Mouse (Mus musculus) inflammation-experienced regulatory T-cells, adult 6 months (primary cell): Measurements from ENCODE around the gene Gpr176. TPM values are rescaled to one million over a fixed set of nuclear protein-coding genes. Genes with fewer than 3 reads are reported as not detected.
A peak's percentile ranks its signal among the peaks of the same experiment; 100 is the strongest.
"Not testable (repeated sequence)": the region's sequence is repeated elsewhere in the genome, so short reads cannot be mapped to it uniquely, and the experiment has no call there.

Experiments used
- ATAC-seq: one replicate; pipeline ENCODE4 v1.8.0; 2017
- polyA plus RNA-seq, 3 experiments: library from polyadenylated mRNA; unstranded; fragments of 100-300 nt; shearing (Covaris generic); gene quantifications; one replicate each; pipeline ENCODE4 v1.2.1; 2017

The Gpr176 gene
- polyA plus RNA-seq, 3 experiments from 2014 or later: 0.11 TPM; not detected in 2

DNA sequence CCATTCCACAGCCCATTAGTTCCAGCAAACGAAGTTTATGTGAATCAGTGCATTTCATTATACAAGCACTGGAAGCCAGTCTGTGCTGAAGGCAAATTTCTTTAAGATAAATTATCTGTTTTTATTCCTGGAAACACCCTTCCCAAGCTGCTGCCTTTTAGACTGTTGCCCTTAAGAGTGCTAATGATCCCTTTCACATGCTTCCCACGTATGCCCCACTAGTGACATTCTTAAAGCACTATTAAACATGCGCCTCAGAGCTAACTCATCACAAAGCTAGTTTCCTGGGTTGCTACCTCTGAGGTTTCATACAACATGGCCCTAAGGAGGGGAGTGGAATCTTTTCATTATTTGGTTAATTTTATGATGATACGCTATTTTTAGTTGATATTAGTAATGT is 74.6 kb downstream of the Gpr176 start:
- no peak for ATAC-seq

DNA sequence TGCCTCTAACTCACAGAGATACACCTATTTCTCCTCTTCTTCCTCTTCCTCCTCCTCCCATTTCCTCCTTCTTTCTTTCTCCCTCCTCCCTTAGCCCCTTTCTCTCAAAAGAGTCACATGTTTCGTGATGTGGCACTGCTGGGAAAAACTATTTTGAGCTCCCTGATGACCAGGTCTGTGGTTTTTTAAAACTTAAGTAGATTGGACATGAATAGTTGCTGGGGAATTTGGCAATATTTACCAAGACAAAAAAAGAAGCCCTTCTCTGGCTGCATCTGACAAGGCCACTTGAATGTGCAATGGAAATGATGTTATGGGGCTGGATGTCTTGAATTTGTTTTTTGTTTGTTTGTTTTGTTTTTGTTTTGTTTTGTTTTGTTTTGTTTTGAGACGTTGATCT is 75.3 kb downstream of the Gpr176 start:
- ATAC-seq: no peak

DNA sequence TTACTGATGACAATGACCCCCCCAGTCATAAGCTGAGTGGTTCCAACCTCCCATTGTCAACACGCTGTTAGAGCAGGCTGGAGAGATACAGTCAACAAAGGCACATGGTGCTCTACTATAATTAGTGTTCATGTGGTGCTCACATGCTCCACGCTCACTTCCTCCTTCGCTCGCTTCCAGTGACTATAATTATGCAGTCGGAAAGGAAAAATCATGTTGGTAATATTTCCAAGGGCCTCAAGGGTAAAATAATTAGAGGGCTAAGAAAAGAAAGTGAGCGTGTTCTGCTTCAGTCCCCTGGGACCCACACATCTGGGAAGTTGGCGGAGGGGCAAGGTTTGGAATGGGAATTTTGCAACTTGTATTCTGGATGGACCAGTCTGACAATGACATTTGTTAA is 77.7 kb downstream of the Gpr176 start:
- ATAC-seq: no peak

DNA sequence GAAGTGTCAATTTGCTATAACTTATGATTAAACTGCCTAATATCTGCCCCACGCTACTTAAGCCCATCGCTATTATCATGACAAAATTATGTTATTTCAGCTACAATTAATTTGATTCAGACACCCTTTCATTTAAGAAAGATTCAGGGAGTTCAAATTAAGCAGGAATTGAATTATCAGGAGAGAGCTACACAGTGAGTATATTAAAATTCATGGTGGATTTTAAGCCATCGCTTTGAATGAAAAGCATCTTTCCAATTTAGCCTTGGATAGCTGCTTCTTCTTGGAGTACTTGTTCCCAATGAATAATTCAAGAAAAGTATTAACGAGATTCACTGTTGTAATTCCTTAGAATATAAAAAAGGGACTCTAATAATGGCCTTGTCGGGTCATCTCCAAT is 79.6 kb downstream of the Gpr176 start:
- ATAC-seq: no peak

DNA sequence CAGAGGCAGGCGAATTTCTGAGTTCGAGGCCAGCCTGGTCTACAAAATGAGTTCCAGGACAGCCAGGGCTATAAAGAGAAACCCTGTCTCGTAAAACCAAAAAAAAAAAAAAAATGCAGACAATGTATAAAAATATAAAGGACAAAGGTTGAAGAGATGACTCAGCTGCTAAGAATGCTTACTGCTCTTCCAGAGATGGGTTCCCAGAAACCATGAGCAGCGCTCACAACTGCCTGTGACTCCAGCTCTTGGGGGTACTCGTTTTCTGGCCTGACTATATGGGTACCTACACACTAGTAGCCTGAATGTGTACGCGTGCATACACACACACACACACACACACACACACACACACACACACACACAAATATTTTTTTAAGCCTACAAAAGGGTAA is 84.2 kb downstream of the Gpr176 start:
- not testable (repeated sequence) for ATAC-seq

DNA sequence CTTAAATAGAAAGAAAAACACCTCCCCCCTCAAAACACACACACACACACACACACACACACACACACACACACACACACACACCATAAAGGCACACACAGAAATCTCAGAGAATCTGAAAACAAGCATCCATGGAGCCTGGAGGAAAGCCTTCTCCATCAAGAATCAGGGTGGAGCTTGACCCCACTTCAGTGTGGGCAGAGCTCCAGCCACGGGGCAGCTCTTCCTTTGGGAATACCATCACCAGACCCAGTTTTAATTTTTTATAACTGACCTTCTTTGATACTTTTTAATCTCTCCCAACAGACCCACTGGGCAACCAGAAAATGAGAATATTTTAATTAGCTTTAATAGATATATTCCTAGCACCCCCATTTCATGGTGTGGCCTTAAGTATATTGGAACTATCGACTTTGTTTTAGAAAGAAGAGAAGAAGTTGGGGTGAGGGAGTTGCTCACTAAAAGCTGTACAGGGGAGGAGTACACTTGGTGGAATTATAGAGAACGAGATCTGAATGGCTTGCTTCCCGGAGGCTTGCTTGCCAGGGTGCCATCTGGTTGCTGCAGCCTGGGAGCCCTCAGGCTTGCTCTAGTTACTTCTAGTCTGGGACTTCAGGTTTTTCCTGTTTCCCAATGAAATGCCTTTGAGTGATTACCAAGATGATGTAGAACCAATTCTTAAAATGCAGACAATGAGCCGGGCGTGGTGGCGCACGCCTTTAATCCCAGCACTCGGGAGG is 84.7 kb downstream of the Gpr176 start:
- no peak for ATAC-seq

DNA sequence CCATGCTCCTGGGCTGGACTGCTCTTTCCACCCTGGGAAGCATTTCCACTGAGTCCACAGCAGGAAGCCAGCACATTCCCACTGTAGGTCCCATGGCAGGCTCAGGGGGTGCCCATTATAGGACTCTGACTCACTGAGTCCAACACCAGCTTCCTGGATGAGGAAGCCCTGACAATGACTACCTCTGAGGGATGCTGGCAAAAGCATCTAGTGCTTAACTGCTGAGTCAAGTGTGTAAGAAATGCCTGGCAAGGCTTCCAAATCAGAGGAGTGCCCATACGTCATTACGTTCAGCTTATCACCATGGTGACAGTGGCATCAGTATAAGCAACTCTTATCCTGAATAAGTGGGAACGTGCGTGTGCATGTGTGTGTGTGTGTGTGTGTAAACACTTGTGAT is 85.5 kb downstream of the Gpr176 start:
- ATAC-seq: no peak

DNA sequence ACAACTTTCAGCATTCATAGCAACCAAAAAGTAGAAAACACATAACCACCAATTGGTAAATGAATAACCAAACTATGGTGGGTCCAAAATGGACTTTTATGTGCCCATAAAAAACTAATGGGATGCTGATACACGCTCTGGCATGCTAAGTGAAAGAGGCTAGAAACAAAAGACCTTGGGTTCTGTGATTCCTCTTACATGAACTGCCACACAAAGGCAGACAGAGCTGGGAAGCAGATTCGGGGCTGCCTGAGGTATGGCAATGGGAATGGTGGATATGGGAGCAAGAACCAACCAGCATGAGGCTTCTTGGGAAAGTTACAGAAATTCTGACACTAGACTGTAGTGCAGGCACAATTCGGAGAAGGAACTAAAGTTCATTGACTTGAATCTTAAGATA is 90.8 kb downstream of the Gpr176 start:
- ATAC-seq: no peak

DNA sequence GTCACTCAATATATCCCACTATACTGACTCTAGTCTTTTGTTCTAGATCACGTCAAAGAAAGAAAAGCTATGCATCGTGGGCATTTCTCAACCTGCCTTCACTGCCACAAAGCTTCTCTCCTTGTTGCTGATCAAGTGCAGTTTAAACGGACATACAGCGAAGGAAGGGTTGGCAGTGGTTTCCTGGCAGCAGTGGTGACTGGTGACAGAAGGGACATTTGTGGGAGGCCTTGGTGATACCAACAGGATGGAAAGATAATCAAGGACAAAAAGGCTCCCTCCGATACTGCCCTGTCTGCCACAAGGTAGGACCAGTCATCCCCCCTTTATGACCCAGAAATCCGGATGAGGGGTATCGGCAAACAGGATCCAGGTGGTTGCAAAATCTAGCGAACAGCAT is 95.0 kb downstream of the Gpr176 start:
- no peak for ATAC-seq

DNA sequence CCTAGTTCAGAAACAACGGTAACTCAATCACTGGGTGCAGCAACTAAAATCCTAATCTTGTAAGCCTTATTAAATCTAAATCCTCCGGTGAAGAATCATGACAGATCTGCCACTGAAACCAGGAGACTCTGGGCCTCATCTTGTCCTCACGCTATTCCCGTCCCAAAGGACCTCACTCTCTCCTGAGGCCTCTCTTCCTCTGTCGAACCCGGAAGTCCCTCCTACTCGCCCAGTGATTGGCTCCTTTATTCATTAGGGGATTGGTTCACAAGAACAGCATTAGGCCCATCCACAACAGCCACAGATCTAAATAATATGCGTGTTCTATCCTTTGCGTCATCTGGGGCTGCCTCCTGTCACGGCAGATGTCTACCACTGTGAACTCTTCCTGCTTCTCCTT is 101.6 kb downstream of the Gpr176 start:
- ATAC-seq: no peak

DNA sequence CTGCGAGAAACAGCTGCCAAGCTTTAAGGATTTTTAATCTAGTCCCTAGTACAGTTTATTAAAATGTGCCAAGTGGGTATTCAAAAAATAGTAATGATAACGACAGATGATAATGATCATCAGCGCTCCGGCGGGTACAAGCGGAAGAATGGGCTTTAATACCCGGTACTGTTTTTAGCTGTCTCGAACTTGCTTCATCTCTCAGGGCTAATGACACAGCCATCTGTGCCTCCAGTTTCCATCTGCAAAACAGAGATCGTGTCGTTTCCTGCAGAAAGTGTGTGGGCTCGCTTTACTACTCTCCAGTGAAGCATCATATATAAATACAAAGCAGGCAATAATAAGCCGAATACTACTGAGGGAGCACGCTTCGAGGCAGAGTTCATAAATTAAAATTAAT is 103.0 kb downstream of the Gpr176 start:
- no peak for ATAC-seq

DNA sequence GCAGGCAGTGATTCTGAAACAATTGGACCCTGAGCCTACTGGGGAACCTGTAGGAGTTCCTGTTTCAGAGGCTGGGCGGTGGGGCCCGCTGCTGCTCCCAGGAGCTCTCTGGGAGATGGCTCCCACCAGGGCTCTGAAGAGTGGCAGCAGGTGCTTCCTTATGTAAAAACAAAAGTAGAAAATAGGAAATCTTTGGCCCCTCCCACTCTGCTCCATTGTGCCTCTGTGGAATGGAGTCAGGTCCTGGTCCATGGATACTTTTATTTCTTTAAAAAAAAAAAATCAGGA is 109.4 kb downstream of the Gpr176 start:
- no peak for ATAC-seq

DNA sequence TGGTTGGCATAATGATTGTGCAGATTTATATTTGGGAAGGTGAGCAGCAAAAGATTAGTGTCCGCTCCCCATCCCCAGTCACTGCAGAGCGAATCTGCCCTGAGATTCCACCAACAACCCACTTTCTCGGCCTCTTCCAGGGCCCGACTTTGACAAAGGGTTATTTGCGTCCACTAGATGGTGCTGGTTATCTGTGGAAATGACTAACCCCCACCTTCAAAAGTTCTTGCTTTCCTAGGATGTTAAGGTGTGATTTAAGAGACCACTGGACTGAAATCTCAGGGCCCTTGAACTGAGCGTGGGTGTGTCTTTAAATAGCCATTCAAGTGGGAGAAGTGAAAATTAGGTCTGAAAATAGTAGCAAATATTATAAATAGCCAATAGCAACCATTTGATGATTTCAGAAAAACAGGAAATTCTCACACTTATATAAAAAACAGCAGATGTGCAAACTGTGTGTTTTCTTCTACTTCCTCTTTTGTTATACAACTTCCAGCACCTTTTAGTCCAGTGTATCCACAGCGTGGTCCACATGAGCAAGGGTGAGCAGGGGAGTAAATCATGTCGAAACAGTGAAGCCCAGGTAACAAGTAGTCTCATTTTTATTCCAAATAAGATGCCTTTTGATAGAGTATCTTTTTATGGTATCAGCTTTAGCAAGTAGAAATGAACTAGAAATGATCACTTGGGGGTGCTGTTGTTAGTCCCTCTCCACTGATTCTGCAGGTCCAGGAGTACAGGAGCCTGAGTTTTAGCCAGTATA is 109.9 kb downstream of the Gpr176 start:
- peak; percentile 52 for ATAC-seq

DNA sequence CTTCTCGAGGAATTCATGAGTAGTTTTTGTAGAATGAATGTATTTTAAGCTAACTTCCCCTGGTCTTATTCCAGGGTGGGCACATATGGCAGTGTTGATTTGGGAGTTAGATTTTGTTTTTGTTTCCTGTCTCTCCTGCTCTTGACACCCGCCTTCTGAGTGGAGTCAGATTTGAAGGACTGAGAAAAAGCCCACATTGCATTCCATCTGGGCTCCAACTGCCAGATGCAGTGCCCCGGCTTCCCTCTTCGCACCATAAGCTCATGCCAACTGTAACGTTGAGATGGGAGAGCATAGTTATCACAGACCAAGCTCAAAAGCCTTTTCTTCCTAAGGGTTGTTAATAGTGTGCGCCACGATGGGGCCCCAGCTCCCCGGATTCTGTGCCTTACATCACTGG is 110.5 kb downstream of the Gpr176 start:
- no peak for ATAC-seq

DNA sequence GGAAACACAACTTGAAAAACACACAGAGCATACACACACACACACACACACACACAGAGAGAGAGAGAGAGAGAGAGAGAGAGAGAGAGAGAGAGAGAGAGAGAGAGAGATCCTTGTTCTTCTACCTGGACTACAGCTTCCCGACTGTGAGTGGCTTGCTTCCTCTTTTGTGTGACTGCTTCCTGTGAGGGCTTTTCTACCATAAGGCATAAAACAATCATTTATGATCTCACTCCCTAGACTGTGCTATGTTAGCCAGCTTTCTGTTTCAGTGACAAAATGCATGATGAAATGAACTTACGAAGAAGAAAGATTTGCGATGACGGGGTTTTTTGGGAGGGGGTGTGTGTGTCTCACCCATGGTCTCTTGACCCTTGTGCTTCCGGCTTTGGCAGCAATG is 113.5 kb downstream of the Gpr176 start:
- no peak for ATAC-seq

DNA sequence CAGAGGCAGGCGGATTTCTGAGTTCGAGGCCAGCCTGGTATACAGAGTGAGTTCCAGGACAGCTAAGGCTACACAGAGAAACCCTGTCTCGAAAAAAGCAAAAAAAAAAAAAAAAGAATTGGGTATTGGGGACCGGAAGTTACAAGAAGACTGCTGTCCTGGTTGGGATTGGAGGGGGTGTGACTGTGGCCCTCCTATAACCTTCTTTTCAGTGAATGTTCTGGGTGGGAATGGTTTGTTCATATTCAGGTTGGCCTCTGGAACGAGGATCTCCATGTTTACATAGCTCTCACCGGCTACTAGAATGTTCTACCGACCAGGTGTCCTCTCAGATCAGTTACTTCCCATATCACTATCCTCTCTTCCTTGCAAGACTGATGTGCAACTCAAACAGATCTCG is 116.1 kb downstream of the Gpr176 start:
- ATAC-seq: no peak

DNA sequence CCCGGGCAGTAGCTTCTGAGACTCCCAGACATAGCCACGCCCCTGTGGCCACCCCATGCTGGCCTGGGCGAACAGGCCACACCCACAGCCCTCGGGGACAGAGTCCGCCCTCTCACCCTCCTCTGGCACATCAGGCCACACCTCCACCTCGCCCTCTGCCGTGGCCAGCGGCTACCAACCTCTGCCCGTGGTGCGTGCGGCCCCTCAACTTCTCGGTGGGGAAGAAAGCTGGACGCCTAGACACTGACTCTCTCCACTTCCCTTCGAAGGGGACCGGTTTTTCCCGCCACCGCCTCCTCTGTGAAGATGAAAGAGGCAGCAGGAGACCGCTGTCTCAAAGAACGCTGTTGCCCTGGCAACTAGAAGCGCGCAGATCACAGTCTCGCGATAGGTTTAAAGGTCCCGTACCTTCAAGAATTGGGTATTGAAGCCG is 116.6 kb downstream of the Gpr176 start, which contains the start of gene Fsip1:
Fsip1 (minus strand) TSS at position 346 of the 433 bp plus-strand sequence.
- ATAC-seq: peak; percentile 99

DNA sequence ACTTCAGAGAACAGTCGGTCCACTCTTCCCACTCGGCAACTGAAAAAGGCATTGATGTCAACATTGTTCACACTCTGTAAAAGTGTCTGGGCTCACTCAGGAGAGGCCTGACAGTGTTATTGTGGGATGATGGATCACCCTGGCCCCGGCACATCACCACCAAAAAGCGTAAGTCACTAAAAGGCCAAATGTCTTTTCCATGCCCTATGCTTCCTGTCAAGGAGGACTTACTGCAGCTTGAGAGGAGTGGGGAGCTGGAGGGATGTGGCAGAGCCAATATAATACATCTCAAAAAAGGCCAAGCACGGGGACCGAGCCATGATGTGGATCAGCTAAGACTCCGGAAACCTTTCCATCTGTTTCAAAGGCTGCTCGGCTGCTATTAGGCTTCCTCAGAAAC is 118.7 kb downstream of the Gpr176 start:
- ATAC-seq: no peak

DNA sequence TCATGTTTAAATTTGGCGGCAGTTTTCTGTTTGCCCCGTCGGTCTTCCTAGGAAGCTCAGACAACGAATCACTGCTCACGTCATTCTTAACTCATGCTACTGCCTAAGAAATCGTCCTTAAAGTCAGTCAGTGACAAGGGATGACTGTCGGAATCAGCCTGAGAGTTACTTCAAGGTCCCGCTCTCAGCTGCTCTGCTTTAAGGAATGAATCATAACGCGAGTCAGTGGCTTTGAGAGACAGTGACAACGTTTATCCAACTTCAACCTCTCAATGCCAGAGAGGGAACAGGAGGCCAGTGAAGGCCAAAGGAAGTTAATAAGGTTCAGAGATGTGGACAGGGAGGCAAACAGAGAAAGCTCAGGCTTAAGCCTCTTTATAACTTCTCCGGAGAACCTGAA is 124.3 kb downstream of the Gpr176 start:
- no peak for ATAC-seq

DNA sequence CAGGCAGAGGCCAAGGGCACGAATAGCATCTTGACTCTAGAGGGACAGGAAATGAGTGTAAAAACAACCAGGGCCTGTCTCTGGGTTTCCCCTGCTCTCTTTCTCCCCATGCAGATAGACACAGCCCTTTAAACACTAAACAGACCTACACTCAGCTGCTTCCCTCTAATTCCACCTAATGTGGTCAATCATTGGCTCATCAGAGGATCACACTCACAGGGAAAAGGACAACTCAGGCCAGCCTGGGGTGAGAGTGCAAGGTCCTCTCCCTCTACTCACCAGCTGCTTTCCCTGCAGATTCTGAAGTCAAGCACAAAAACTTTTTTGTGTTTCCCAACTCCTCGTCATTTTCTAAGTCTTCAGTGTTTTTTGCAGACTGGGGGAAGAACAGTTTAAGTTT is 125.2 kb downstream of the Gpr176 start:
- ATAC-seq: no peak

DNA sequence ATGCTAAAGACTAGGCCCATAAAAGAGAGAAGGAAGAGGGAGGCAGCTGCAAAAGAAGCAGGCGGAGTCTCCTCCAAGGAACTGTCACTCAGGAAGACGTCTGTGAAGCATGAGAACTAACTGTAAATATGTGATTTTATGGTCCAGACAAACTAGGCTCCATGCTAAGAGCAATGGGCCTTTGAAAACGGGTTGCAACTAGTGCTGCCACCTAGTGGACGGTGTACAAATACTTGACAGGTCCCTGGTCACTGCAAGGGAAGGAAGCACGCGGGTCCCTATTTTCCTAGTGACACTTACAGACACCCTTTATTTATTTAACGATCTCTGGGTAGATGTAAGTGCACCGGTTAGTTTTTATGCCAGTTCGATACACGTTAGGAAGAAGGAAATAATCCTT is 127.3 kb downstream of the Gpr176 start:
- ATAC-seq: no peak

DNA sequence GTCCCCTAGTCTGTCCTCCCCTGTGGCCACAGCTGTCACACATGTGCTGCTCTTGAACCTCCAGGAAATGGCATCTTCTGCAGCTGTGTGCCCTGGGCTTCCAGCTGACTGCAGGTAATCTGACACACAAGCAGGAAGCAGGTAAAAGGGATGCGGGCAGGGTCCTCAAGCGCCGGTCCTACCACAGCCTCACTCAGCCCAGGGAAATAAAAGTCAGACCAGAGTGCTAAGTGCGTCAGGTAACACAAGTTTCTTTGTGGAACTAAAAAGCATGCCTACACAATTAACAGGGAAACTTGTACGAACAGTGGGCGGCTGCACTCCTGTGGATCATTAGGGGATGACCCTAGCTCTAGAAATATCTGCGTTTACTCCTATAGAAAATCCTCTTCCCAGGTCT is 137.0 kb downstream of the Gpr176 start:
- ATAC-seq: no peak

DNA sequence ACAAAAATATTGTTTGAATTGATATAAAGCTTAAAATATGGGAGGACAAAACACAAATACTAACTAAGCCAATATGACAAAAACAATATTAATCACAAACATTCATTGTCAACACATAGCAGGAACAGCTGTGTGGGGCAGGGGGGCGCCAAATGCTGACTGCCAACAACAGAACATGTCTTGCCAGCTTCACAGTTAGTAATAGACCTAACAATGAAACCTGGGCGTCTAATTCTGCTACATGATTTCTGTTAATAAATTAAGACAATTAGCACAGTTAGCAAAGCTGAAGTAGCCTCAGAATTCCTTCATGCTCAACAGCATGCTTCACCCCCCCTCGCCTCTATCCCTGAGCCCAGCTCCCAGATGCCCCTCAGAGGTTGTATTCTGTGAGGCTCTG is 137.6 kb downstream of the Gpr176 start:
- ATAC-seq: no peak

DNA sequence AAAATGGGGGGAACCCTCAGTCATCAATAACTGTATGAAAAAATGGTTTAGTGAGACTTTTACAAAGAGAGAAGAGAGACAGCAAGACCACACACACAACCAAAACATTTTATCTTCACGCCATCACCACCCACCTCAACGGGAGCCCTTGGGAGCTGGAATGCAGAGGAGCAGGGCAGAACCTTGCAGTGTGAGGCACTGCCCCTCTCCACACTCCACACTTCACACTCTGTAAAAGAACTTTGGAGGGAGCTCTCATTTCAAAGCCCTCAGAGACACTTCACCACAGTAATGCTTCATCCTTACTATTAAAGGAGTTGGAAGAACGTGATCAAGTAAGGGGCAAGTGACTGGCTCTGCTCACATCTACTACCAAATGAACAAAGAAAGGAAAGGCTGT is 142.7 kb downstream of the Gpr176 start:
- no peak for ATAC-seq
